Mouse (Mus musculus) CH12.LX (cell line): ENCODE data around the gene Cd200.

Experiments
- CTCF ChIP-seq, 2 experiments: IDR thresholded peaks in 1 of 2; conservative IDR thresholded peaks in 1 of 2; 2 replicates each; pipeline ENCODE4 v1.5.1; 2011 to 2012; ENCODE audit warnings: low read depth in 2 of 2, low read length in 2 of 2, improper control_type of control experiment in 1 of 2, inconsistent platforms in 1 of 2, mild to moderate bottlenecking in 1 of 2, moderate library complexity in 1 of 2
- EP300 ChIP-seq: IDR thresholded peaks from 2 replicates; pipeline ENCODE4 v1.6.1; 2011; ENCODE audit warnings: low read length, improper control_type of control experiment
- ETS1 ChIP-seq: conservative IDR thresholded peaks from 2 replicates; pipeline ENCODE4 v1.6.1; 2012; ENCODE audit warnings: low read depth, mild to moderate bottlenecking, inconsistent platforms, low read length, improper control_type of control experiment, moderate library complexity
- KAT2A ChIP-seq: IDR thresholded peaks from 2 replicates; pipeline ENCODE4 v1.6.1; 2012; ENCODE audit warnings: low read length, improper control_type of control experiment, inconsistent platforms; ENCODE audit not compliant: insufficient replicate concordance
- MAZ ChIP-seq: IDR thresholded peaks from 2 replicates; pipeline ENCODE4 v1.6.1; 2012; ENCODE audit warnings: low read depth, mild to moderate bottlenecking, inconsistent platforms, low read length, improper control_type of control experiment, moderate library complexity
- PAX5 ChIP-seq: IDR thresholded peaks from 2 replicates; pipeline ENCODE4 v1.6.1; 2012; ENCODE audit warnings: low read length, inconsistent platforms, mixed read lengths
- POLR2A ChIP-seq: IDR thresholded peaks from 2 replicates; pipeline ENCODE4 v1.6.1; 2011; ENCODE audit warnings: low read depth, mild to moderate bottlenecking, improper control_type of control experiment, low read length
- RAD21 ChIP-seq: IDR thresholded peaks from 2 replicates; pipeline ENCODE4 v1.6.1; 2011; ENCODE audit warnings: low read depth, mild to moderate bottlenecking, low read length, improper control_type of control experiment, moderate library complexity
- TCF12 ChIP-seq: IDR thresholded peaks from 2 replicates; pipeline ENCODE4 v1.6.1; 2014; ENCODE audit warnings: low read depth, mild to moderate bottlenecking, inconsistent platforms, low read length, improper control_type of control experiment
- ZMIZ1 ChIP-seq: IDR thresholded peaks from 2 replicates; pipeline ENCODE4 v1.6.1; 2012; ENCODE audit warnings: low read depth, mild to moderate bottlenecking, inconsistent platforms, low read length, improper control_type of control experiment

- TF ChIP-seq ZMIZ1 (no peak), CTCF (conservative IDR thresholded peaks at IDR 0.05 in 1 of 2, IDR thresholded peaks at IDR 0.05 in 1 of 2; ENCODE audit: low read depth in 2 of 2, low read length in 2 of 2) (no peak), PAX5 (no peak), POLR2A (no peak), MAZ (no peak), RAD21 (no peak), KAT2A (no peak), TCF12 (no peak), ETS1 (no peak), EP300 (no peak)
Measured at GRCm38 (mm10) chr16:45334891-45335290, 74.0 kb downstream of the Cd200 start.
